Mouse (Mus musculus): ENCODE results near the gene Ptn.

DNA sequence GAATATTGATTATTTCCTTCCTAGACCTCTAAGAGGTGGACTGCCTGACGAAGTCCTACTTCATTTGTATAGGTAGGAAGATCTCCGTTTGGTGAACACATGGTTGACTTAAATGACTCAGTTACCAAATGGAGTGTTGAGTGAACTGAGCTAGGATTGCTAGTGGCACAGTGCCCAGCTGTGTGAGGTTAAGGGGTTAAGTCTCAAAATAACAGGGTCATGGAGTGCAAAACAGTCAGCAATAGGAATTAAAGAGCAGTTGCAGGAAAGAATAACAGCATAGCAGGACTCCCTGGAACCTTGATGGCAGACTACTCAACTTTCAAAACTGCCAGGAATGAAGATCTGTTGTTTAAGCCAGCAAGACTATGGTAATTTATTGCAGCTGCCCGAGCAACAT, 114.5 kb downstream of the Ptn start:
- TF ChIP-seq MAX (IDR thresholded peaks at IDR 0.05; ENCODE audit: low read length) (no peak), CTCF (conservative IDR thresholded peaks at IDR 0.05 in 1 of 2, IDR thresholded peaks at IDR 0.05 in 1 of 2; ENCODE audit: low read depth in 2 of 2, low read length in 2 of 2) (no peak), ETS1 (conservative IDR thresholded peaks at IDR 0.05; ENCODE audit: low read depth, low read length) (no peak)
